Mouse (Mus musculus): ENCODE data around the gene Slc48a1.

DNA sequence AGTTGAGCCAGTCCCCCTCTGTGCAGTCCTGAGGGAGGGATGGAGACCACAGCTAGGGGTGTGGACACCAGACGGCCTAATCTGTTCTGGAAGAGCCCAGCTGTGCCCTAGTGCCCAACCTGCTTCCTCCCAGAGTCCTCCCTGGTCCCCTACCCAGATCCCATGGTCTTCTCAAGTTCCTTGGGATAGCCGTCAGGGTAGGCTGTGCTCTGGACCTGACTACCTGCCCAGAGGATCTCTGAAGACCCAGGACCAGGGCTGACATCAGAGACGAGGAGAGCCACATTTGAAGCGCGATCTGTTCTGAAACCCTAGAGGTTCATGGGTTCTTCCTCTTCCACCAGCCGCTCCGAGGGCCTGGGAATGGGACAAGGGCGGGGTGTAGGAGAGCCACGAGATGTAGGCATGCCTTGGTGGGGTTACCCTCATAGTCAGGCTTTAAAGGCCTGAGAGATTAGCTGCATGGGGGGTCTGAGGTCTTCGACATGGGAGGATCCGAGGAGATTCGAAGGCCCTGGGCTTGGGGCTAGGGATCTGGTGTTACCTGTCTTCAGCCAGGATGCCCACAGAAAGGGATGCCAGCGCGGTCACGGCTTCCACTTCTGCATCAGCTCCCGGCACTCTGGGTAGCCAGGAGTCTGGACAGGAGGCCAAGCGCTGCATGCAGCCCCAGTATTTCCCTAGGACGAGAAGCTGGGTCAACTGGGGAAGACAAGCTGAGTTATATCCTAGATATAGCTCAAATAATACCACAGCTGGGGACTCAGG, 15.2 kb downstream of the Slc48a1 start:
- TF ChIP-seq USF1 (IDR thresholded peaks at IDR 0.05; ENCODE audit: low read depth) (no peak), POLR2A (IDR thresholded peaks at IDR 0.05; ENCODE audit: insufficient read length, low read depth) (no peak), E2F4 (IDR thresholded peaks at IDR 0.05; ENCODE audit: insufficient read depth) (no peak), TCF3 (IDR thresholded peaks at IDR 0.05; ENCODE audit: insufficient read length, low read depth) (no peak), REST (IDR thresholded peaks at IDR 0.05; ENCODE audit: insufficient read depth, insufficient read length) (no peak)

All from myocyte (in vitro differentiated cells).